Mouse (Mus musculus) small intestine, adult 2 months (tissue): ENCODE data around the gene Sycp2.

ENCODE experiments used
- CTCF ChIP-seq: fragments of 200-500 bp; IDR thresholded peaks from 2 replicates; pipeline ENCODE4 v1.5.1; 2012; ENCODE audit warnings: low read depth, mild to moderate bottlenecking, control low read depth, inconsistent platforms, low read length, moderate library complexity, mixed read lengths; ENCODE audit not compliant: insufficient replicate concordance, insufficient read length; ENCODE audit errors: extremely low read depth
- POLR2A ChIP-seq: fragments of 200-500 bp; IDR thresholded peaks from 2 replicates; pipeline ENCODE4 v1.6.1; 2012; ENCODE audit warnings: low read depth, mild to moderate bottlenecking, control low read depth, inconsistent platforms, low read length, moderate library complexity

GRCm38 (mm10) chr2:178426229-178426628, 18.7 kb upstream of the Sycp2 start:
- no peak for TF ChIP-seq CTCF
- TF ChIP-seq POLR2A: no peak
